Mouse (Mus musculus) embryonic facial prominence, embryonic 12.5 days (tissue): ENCODE results near the gene Brinp2. TPM values are rescaled to one million over a fixed set of nuclear protein-coding genes. Genes with fewer than 3 reads are reported as not detected.

ENCODE experiments used
- ATAC-seq: fragments of 200-750 bp; cut with Nextera tagmentation; 2 replicates; pipeline ENCODE4 v1.8.0; 2017; ENCODE audit not compliant: insufficient number of reproducible peaks, insufficient read depth, low FRiP score, low TSS enrichment
- H3K27ac ChIP-seq: fragments of 300-500 bp; sonication (generic); 2 replicates; pipeline ENCODE4 v1.5.1; 2016; ENCODE audit warnings: mild to moderate bottlenecking
- H3K27me3 ChIP-seq: fragments of 300-500 bp; sonication (generic); 2 replicates; pipeline ENCODE4 v1.6.1; 2016; ENCODE audit warnings: mild to moderate bottlenecking, moderate library complexity
- H3K36me3 ChIP-seq: fragments of 300-500 bp; sonication (generic); 2 replicates; pipeline ENCODE4 v1.6.1; 2016; ENCODE audit warnings: mild to moderate bottlenecking
- H3K4me1 ChIP-seq: fragments of 300-500 bp; sonication (generic); 2 replicates; pipeline ENCODE4 v1.6.1; 2016
- H3K4me2 ChIP-seq: fragments of 300-500 bp; sonication (generic); replicated peaks from 2 replicates; pipeline ENCODE4 v1.6.1; 2016; ENCODE audit warnings: mild to moderate bottlenecking, moderate library complexity
- H3K4me3 ChIP-seq: fragments of 300-500 bp; sonication (generic); 2 replicates; pipeline ENCODE4 v1.5.1; 2016; ENCODE audit warnings: mild to moderate bottlenecking
- H3K9ac ChIP-seq: fragments of 300-500 bp; sonication (generic); 2 replicates; pipeline ENCODE4 v1.6.1; 2016; ENCODE audit warnings: mild to moderate bottlenecking, moderate library complexity
- H3K9me3 ChIP-seq: fragments of 300-500 bp; sonication (generic); 2 replicates; pipeline ENCODE4 v1.6.1; 2016; ENCODE audit warnings: mild to moderate bottlenecking, moderate library complexity
- WGBS: fragments of 180-500 bp; shearing (Covaris S2); methylation state at CpG from one replicate; pipeline ENCODE4 v1.1.7; 2016; 5-methylcytosine and 5-hydroxymethylcytosine counted together
- polyA plus RNA-seq: library from polyadenylated mRNA; unstranded; fragments of >200 nt; fragmentation: Nextera tagmentation; extraction: Ambion mirVana; gene quantifications from 2 replicates; pipeline ENCODE4 v1.2.1, GENCODE M21; 2016

The Brinp2 gene
- 0.97 and 1.1 TPM in 2 replicates for polyA plus RNA-seq

GRCm38 (mm10) chr1:158356051-158356461 is at the start of gene Brinp2:
Gene Brinp2, minus strand, starts transcription at chr1:158356326.
- Histone ChIP-seq H3K4me3 (peak within 1 kb of the TSS; percentile 58), H3K27ac (no peak within 1 kb of the TSS), H3K4me2 (peak within 1 kb of the TSS; percentile 83), H3K27me3 (peaks cover 37% of the 10 kb centered on the region), H3K36me3 (no peaks in the 10 kb centered on the region), H3K4me1 (peaks cover 7% of the 10 kb centered on the region; the same call in 1 of the 2 replicates), H3K9ac (0 out of 2 replicates have a peak within 1 kb of the TSS, but pooled peaks have one; percentile 31), H3K9me3 (no peaks in the 10 kb centered on the region)
- WGBS, result under 1% methylated on average over 30 of the region's 30 CpGs
- ATAC-seq, result peak; percentile 97

GRCm38 (mm10) chr1:158400898-158401297 is 44.8 kb upstream of the Brinp2 start:
- Histone ChIP-seq H3K4me1 (no peaks in the 10 kb centered on the region), H3K4me3 (no peak overlapping the region), H3K27ac (no peak overlapping the region), H3K9ac (no peak overlapping the region), H3K9me3 (no peaks in the 10 kb centered on the region), H3K27me3 (no peaks in the 10 kb centered on the region), H3K4me2 (no peak overlapping the region), H3K36me3 (no peaks in the 10 kb centered on the region)
- WGBS, result 76% methylated on average over 2 of the region's 2 CpGs
- no peak for ATAC-seq

GRCm38 (mm10) chr1:158397058-158397457 is 40.9 kb upstream of the Brinp2 start:
- no peaks in the 10 kb centered on the region for H3K36me3 ChIP-seq
- no peak overlapping the region for H3K27ac ChIP-seq
- no peak for ATAC-seq
- H3K4me2 ChIP-seq, result no peak overlapping the region
- H3K27me3 ChIP-seq, result no peaks in the 10 kb centered on the region
- no peak overlapping the region for H3K9ac ChIP-seq
- H3K4me1 ChIP-seq, result no peaks in the 10 kb centered on the region
- 83% methylated on average over 2 of the region's 2 CpGs for WGBS
- H3K4me3 ChIP-seq, result no peak overlapping the region
- H3K9me3 ChIP-seq, result no peaks in the 10 kb centered on the region

GRCm38 (mm10) chr1:158390693-158391092 is 34.6 kb upstream of the Brinp2 start:
- H3K9me3 ChIP-seq, result no peaks in the 10 kb centered on the region
- 68% methylated on average over 4 of the region's 4 CpGs for WGBS
- H3K9ac ChIP-seq, result no peak overlapping the region
- no peak overlapping the region for H3K4me2 ChIP-seq
- ATAC-seq, result no peak
- no peak overlapping the region for H3K4me3 ChIP-seq
- no peaks in the 10 kb centered on the region for H3K4me1 ChIP-seq
- no peaks in the 10 kb centered on the region for H3K36me3 ChIP-seq
- H3K27ac ChIP-seq, result no peak overlapping the region
- no peaks in the 10 kb centered on the region for H3K27me3 ChIP-seq

- H3K4me1 ChIP-seq, result no peaks in the 10 kb centered on the region
- no peak overlapping the region for H3K4me2 ChIP-seq
- no peaks in the 10 kb centered on the region for H3K9me3 ChIP-seq
- no peaks in the 10 kb centered on the region for H3K36me3 ChIP-seq
- no peak overlapping the region for H3K4me3 ChIP-seq
- H3K27ac ChIP-seq, result no peak overlapping the region
- no peak for ATAC-seq
- no peaks in the 10 kb centered on the region for H3K27me3 ChIP-seq
- 93% methylated on average over 4 of the region's 4 CpGs for WGBS
- H3K9ac ChIP-seq, result no peak overlapping the region
Observed at GRCm38 (mm10) chr1:158388995-158389394, 32.9 kb upstream of the Brinp2 start.

GRCm38 (mm10) chr1:158386781-158387180 is 30.7 kb upstream of the Brinp2 start:
- no peaks in the 10 kb centered on the region for H3K27me3 ChIP-seq
- H3K27ac ChIP-seq, result no peak overlapping the region
- no peaks in the 10 kb centered on the region for H3K9me3 ChIP-seq
- no peak overlapping the region for H3K4me2 ChIP-seq
- no peaks in the 10 kb centered on the region for H3K4me1 ChIP-seq
- ATAC-seq, result no peak
- 59% methylated on average over 3 of the region's 3 CpGs for WGBS
- H3K4me3 ChIP-seq, result no peak overlapping the region
- H3K36me3 ChIP-seq, result no peaks in the 10 kb centered on the region
- H3K9ac ChIP-seq, result no peak overlapping the region

GRCm38 (mm10) chr1:158385311-158385710 is 29.2 kb upstream of the Brinp2 start:
- Histone ChIP-seq H3K9ac (no peak overlapping the region), H3K27ac (no peak overlapping the region), H3K9me3 (no peaks in the 10 kb centered on the region), H3K27me3 (no peaks in the 10 kb centered on the region), H3K4me1 (no peaks in the 10 kb centered on the region), H3K36me3 (no peaks in the 10 kb centered on the region), H3K4me3 (no peak overlapping the region), H3K4me2 (no peak overlapping the region)
- no peak for ATAC-seq
- WGBS, result 95% methylated on average over 2 of the region's 2 CpGs

GRCm38 (mm10) chr1:158383210-158383609 is 27.1 kb upstream of the Brinp2 start:
- no peak overlapping the region for H3K4me3 ChIP-seq
- no peak overlapping the region for H3K9ac ChIP-seq
- no peaks in the 10 kb centered on the region for H3K4me1 ChIP-seq
- H3K27me3 ChIP-seq, result no peaks in the 10 kb centered on the region
- H3K4me2 ChIP-seq, result no peak overlapping the region
- ATAC-seq, result no peak
- no peaks in the 10 kb centered on the region for H3K36me3 ChIP-seq
- WGBS, result 43% methylated on average over 3 of the region's 3 CpGs
- H3K27ac ChIP-seq, result no peak overlapping the region
- H3K9me3 ChIP-seq, result no peaks in the 10 kb centered on the region

- Histone ChIP-seq H3K27me3 (no peaks in the 10 kb centered on the region), H3K4me1 (no peaks in the 10 kb centered on the region), H3K9ac (no peak overlapping the region), H3K36me3 (no peaks in the 10 kb centered on the region), H3K4me3 (no peak overlapping the region), H3K9me3 (no peaks in the 10 kb centered on the region), H3K27ac (no peak overlapping the region), H3K4me2 (no peak overlapping the region)
- 88% methylated on average over 6 of the region's 6 CpGs for WGBS
- no peak for ATAC-seq
Observed at GRCm38 (mm10) chr1:158382277-158382676, 26.2 kb upstream of the Brinp2 start.

- Histone ChIP-seq H3K4me2 (peak overlapping the region; percentile 14; the same call in 1 of the 2 replicates), H3K9me3 (no peaks in the 10 kb centered on the region), H3K4me1 (peaks cover 12% of the 10 kb centered on the region), H3K27me3 (peaks cover 3% of the 10 kb centered on the region; the same call in 1 of the 2 replicates), H3K36me3 (no peaks in the 10 kb centered on the region), H3K27ac (no peak overlapping the region), H3K4me3 (no peak overlapping the region), H3K9ac (no peak overlapping the region)
- WGBS, result 57% methylated on average over 1 of the region's 1 CpGs
- ATAC-seq, result no peak
Observed at GRCm38 (mm10) chr1:158364461-158364860, 8.3 kb upstream of the Brinp2 start.

GRCm38 (mm10) chr1:158362292-158363101 is 6.4 kb upstream of the Brinp2 start:
- Histone ChIP-seq H3K4me1 (peaks cover 12% of the 10 kb centered on the region), H3K9me3 (no peaks in the 10 kb centered on the region), H3K4me2 (peak overlapping the region; percentile 72), H3K27ac (peak overlapping the region; percentile 31; the same call in 1 of the 2 replicates), H3K4me3 (peak overlapping the region; percentile 64), H3K9ac (peak overlapping the region; percentile 65), H3K27me3 (peaks cover 7% of the 10 kb centered on the region; the same call in 1 of the 2 replicates), H3K36me3 (no peaks in the 10 kb centered on the region)
- WGBS, result under 1% methylated on average over 36 of the region's 37 CpGs
- ATAC-seq, result peak; percentile 60

- peak within 1 kb of the TSS; percentile 31; the same call in 1 of the 2 replicates for H3K27ac ChIP-seq
- no peaks in the 10 kb centered on the region for H3K9me3 ChIP-seq
- H3K27me3 ChIP-seq, result peaks cover 12% of the 10 kb centered on the region; the same call in 1 of the 2 replicates
- no peaks in the 10 kb centered on the region for H3K36me3 ChIP-seq
- ATAC-seq, result no peak
- peaks cover 12% of the 10 kb centered on the region for H3K4me1 ChIP-seq
- WGBS, result 7% methylated on average over 2 of the region's 2 CpGs
- peak within 1 kb of the TSS; percentile 64 for H3K4me3 ChIP-seq
- H3K9ac ChIP-seq, result peak within 1 kb of the TSS; percentile 65
- H3K4me2 ChIP-seq, result peak within 1 kb of the TSS; percentile 72
Observed at GRCm38 (mm10) chr1:158361964-158362291, 5.8 kb upstream of the Brinp2 start, which contains the start of gene Astn1. Gene Astn1, plus strand, starts transcription at chr1:158362273.
